In the genomic region with DNA sequence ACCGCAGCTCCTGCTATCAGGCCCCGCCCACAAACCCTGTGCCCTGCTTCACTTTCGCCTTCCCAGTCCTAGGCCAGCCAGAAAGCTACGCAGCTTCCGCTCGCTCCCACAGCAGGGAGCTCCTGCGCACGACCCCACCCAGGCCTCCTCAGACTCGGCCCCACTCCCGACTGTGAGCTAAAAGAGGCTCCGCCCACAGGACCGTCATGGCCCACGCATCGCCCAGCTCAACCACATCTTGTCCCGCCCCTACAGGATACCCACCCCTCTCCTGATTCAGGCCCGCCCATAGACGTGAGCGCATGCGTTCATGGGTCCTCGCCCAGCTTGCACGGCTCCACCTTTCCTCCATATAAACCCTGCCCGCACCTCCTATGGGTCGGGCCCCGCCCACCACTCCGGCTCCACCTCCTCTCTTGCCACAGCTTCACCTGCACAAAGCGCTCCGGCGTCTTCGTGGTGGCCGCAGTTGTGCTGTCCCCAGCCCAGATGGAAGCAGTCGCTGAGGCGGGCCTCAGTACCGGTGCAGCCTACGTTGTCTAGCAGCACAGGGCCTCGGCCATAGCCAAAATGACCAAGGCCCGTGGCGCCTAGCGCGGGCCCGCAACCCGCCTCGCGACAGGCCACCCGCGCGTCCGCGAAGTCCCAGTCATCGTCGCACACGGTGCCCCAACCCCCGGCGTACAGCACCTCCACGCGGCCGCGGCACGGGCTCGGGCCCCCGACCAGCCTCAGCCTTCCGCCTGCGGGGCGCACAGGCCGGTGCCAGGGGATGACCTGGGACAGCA, we compare ENCODE assay signal across 8 mouse cellular contexts. TPM values are rescaled to one million over a fixed set of nuclear protein-coding genes. Genes with fewer than 3 reads are reported as not detected.
DNase-seq lines count a peak whose midpoint lies in the region; ATAC-seq lines count a peak whose summit lies in the region.

No protein-coding gene starts in this region.

- peak; percentile 93 for ATAC-seq in heart, embryonic 13.5 days (ENCODE audit: extremely low read depth, insufficient number of reproducible peaks, low FRiP score, low TSS enrichment)
- peak; percentile 92 for ATAC-seq in liver, embryonic 12.5 days
- peak; percentile 91 for ATAC-seq in stomach, embryonic 15.5 days (ENCODE audit: insufficient read depth, low FRiP score, low read depth)

- H3K27me3 ChIP-seq in heart, embryonic 13.5 days (replicated peaks) = peaks cover 6% of the 10 kb centered on the region; the same call in 1 of the 2 replicates
- H3K27me3 ChIP-seq in liver, embryonic 12.5 days (replicated peaks) = peaks cover 14% of the 10 kb centered on the region
- H3K27me3 ChIP-seq in stomach, embryonic 15.5 days (replicated peaks) = no peaks in the 10 kb centered on the region

- peak overlapping the region; percentile 66 for H3K4me3 ChIP-seq in brown adipose tissue, adult 24 weeks (ENCODE audit: insufficient read depth, low read depth, low read length)
- H3K4me3 ChIP-seq in heart, embryonic 13.5 days = peak overlapping the region; percentile 62
- peak overlapping the region; percentile 69 for H3K4me3 ChIP-seq in liver, embryonic 12.5 days
- H3K4me3 ChIP-seq in stomach, embryonic 15.5 days (replicated peaks) = peak overlapping the region; percentile 66

- no peaks in the 10 kb centered on the region for H3K36me3 ChIP-seq in heart, embryonic 13.5 days
- H3K36me3 ChIP-seq in liver, embryonic 12.5 days = no peaks in the 10 kb centered on the region
- H3K36me3 ChIP-seq in stomach, embryonic 15.5 days = no peaks in the 10 kb centered on the region

- peak overlapping the region; percentile 88 for H3K4me2 ChIP-seq in heart, embryonic 13.5 days
- H3K4me2 ChIP-seq in liver, embryonic 12.5 days = peak overlapping the region; percentile 99
- H3K4me2 ChIP-seq in stomach, embryonic 15.5 days = peak overlapping the region; percentile 96

- H3K27ac ChIP-seq in brown adipose tissue, adult 24 weeks (replicated peaks; ENCODE audit: low read depth, low read length) = peak overlapping the region; percentile 75
- H3K27ac ChIP-seq in heart, embryonic 13.5 days (replicated peaks) = peak overlapping the region; percentile 91
- H3K27ac ChIP-seq in liver, embryonic 12.5 days = peak overlapping the region; percentile 99
- H3K27ac ChIP-seq in stomach, embryonic 15.5 days = peak overlapping the region; percentile 98

- DNase-seq in CD4-positive, CD25-positive, alpha-beta regulatory T cell, adult 2 months (ENCODE audit: low read depth, low spot score) = peak; percentile 100
- peak; percentile 87 for DNase-seq in fat pad, adult 2 months (ENCODE audit: extremely low read depth, low read depth, low spot score)
- peak; percentile 99 for DNase-seq in kidney, postnatal 10 days
- DNase-seq in natural killer cell, adult 2 months (ENCODE audit: low spot score in 2 of 2) = peak; percentile 99

- H3K9ac ChIP-seq in heart, embryonic 13.5 days = peak overlapping the region; percentile 90
- peak overlapping the region; percentile 87 for H3K9ac ChIP-seq in liver, embryonic 12.5 days
- peak overlapping the region; percentile 87 for H3K9ac ChIP-seq in stomach, embryonic 15.5 days

- peaks cover 7% of the 10 kb centered on the region for H3K4me1 ChIP-seq in brown adipose tissue, adult 24 weeks (ENCODE audit: control insufficient read depth, insufficient read depth, insufficient read length, low read length)
- peaks cover 37% of the 10 kb centered on the region for H3K4me1 ChIP-seq in heart, embryonic 13.5 days
- H3K4me1 ChIP-seq in liver, embryonic 12.5 days = peaks cover 62% of the 10 kb centered on the region
- H3K4me1 ChIP-seq in stomach, embryonic 15.5 days = peaks cover 21% of the 10 kb centered on the region; the same call in 1 of the 2 replicates

- WGBS in heart, embryonic 13.5 days = under 1% methylated on average over 64 of the region's 64 CpGs
- WGBS in liver, embryonic 12.5 days (ENCODE audit: insufficient replicate concordance) = under 1% methylated on average over 60 of the region's 64 CpGs
- WGBS in stomach, embryonic 15.5 days = under 1% methylated on average over 64 of the region's 64 CpGs

- no peaks in the 10 kb centered on the region for H3K9me3 ChIP-seq in heart, embryonic 13.5 days
- no peaks in the 10 kb centered on the region for H3K9me3 ChIP-seq in liver, embryonic 12.5 days (replicated peaks)
- no peaks in the 10 kb centered on the region for H3K9me3 ChIP-seq in stomach, embryonic 15.5 days

RNA-seq across cellular contexts. Expression of a gene that starts 11.6 kb away (rescaled TPM):
- 2.9 and 6.7 TPM in 2 replicates for polyA plus RNA-seq in brown adipose tissue, adult 24 weeks (2012; ENCODE audit: insufficient read depth, insufficient read length, missing spikeins)
- 1.0 and 1.1 TPM in 2 replicates for polyA plus RNA-seq in heart, embryonic 13.5 days (2015; fragmentation: Nextera tagmentation; extraction: Ambion mirVana)
- 2.0 TPM in 2 replicates for polyA plus RNA-seq in liver, embryonic 12.5 days (2016; fragmentation: Nextera tagmentation; extraction: Ambion mirVana)
- polyA plus RNA-seq in stomach, embryonic 15.5 days (2015; fragmentation: Nextera tagmentation; extraction: Ambion mirVana) = 3.4 TPM in 2 replicates

RNA-seq across cellular contexts. Expression of a gene that starts 17.2 kb away (rescaled TPM):
- not detected in 2 replicates for polyA plus RNA-seq in brown adipose tissue, adult 24 weeks (2012; ENCODE audit: insufficient read depth, insufficient read length, missing spikeins)
- polyA plus RNA-seq in heart, embryonic 13.5 days (2015; fragmentation: Nextera tagmentation; extraction: Ambion mirVana) = 0.11 TPM in 1 of 2 replicates, not detected in the other
- not detected in 2 replicates for polyA plus RNA-seq in liver, embryonic 12.5 days (2016; fragmentation: Nextera tagmentation; extraction: Ambion mirVana)
- 1.7 TPM in 2 replicates for polyA plus RNA-seq in stomach, embryonic 15.5 days (2015; fragmentation: Nextera tagmentation; extraction: Ambion mirVana)

RNA-seq across cellular contexts. Expression of a gene that starts 28.3 kb away (rescaled TPM):
- polyA plus RNA-seq in brown adipose tissue, adult 24 weeks (2012; ENCODE audit: insufficient read depth, insufficient read length, missing spikeins) = 499 and 545 TPM in 2 replicates
- polyA plus RNA-seq in heart, embryonic 13.5 days (2015; fragmentation: Nextera tagmentation; extraction: Ambion mirVana) = 157 and 163 TPM in 2 replicates
- 121 and 128 TPM in 2 replicates for polyA plus RNA-seq in liver, embryonic 12.5 days (2016; fragmentation: Nextera tagmentation; extraction: Ambion mirVana)
- 167 and 173 TPM in 2 replicates for polyA plus RNA-seq in stomach, embryonic 15.5 days (2015; fragmentation: Nextera tagmentation; extraction: Ambion mirVana)

RNA-seq across cellular contexts. Expression of a gene that starts 31.9 kb away (rescaled TPM):
- polyA plus RNA-seq in brown adipose tissue, adult 24 weeks (2012; ENCODE audit: insufficient read depth, insufficient read length, missing spikeins) = 16.2 and 18.3 TPM in 2 replicates
- polyA plus RNA-seq in heart, embryonic 13.5 days (2015; fragmentation: Nextera tagmentation; extraction: Ambion mirVana) = 23.0 and 23.9 TPM in 2 replicates
- 11.3 and 12.5 TPM in 2 replicates for polyA plus RNA-seq in liver, embryonic 12.5 days (2016; fragmentation: Nextera tagmentation; extraction: Ambion mirVana)
- polyA plus RNA-seq in stomach, embryonic 15.5 days (2015; fragmentation: Nextera tagmentation; extraction: Ambion mirVana) = 22.9 and 25.4 TPM in 2 replicates

Comparison
In these comparisons a context has a peak if more than half of its experiments do, and no peak if none do; other contexts are left out.
1. Peak in every context shown above with its lines: DNase-seq, ATAC-seq, H3K4me3 ChIP-seq and H3K27ac ChIP-seq.